Mouse (Mus musculus): ENCODE results near the gene Prr15. TPM values are rescaled to one million over a fixed set of nuclear protein-coding genes. Genes with fewer than 3 reads are reported as not detected.
A peak's percentile ranks its signal among the peaks of the same experiment; 100 is the strongest.

The Prr15 gene
- polyA plus RNA-seq, 1 experiment from 2014 or later: 14.4 TPM

DNA sequence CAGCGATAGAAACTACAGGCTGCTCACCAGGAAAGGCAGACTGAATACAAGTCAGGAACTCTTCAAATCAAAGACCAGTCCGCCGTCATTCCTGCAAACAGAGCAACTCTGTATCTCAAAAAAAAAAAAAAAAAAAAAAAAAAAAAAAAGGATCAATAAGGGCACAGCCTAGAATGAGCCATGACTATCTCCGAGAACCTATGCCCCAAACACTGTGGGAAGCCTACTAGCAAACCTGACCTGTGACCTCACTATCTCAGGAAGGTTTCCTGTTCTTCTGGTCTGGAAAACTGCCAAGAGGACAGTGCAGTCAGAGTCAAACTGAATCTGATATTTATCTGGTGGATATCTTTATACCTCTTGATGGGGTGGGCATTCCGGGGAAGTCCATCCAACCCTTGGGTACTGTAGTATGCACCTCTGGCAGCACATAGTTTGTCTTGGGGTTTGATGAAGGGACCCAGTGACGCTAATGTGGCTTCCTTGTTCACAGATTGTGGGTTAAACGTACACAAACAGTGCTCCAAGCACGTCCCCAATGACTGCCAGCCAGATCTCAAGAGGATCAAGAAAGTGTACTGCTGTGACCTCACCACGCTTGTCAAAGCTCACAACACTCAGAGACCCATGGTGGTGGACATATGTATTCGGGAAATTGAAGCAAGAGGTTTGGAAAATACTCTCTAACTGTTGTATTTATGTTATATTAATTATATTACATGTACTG, 35.7 kb upstream of the Prr15 start:
- H3K27ac ChIP-seq (ENCODE audit: low read length): no peak overlapping the region

DNA sequence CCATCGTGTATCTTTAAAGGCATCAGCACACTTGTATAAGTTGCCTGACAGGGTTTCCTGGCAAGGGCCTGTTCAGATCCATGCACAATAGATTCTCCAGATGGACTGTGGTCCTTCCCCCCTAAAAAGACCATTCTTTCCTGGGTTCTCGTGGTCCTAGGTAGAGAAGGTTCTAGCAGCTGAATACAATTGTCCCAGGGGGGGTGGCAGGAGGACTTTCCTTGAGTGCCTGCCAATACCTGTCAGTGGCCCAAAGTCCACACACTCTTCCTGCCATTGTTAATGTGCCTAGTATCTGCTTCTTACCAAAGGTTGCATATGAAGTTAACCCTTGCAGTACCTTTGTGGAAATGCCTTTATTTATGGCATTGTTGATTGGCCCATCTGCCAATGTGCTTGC, 28.4 kb upstream of the Prr15 start:
- peak overlapping the region; percentile 58 for H3K27ac ChIP-seq (ENCODE audit: low read length)
- ATAC-seq (replicated peaks; ENCODE audit: extremely low read depth, insufficient read depth, low FRiP score): peak; percentile 49; the same call in 1 of the 2 replicates
- WGBS: 63% methylated on average over 2 of the region's 2 CpGs
- H3K9ac ChIP-seq (ENCODE audit: low read length): no peak overlapping the region
- no peaks in the 10 kb centered on the region for H3K4me1 ChIP-seq (ENCODE audit: control insufficient read depth, insufficient read depth, low read length)
- H3K9me3 ChIP-seq (replicated peaks; ENCODE audit: control insufficient read depth, low read length): no peaks in the 10 kb centered on the region
- H3K4me3 ChIP-seq (ENCODE audit: low read length): no peak overlapping the region
- no peaks in the 10 kb centered on the region for H3K27me3 ChIP-seq (ENCODE audit: control insufficient read depth, insufficient read depth, low read length)
- H3K4me2 ChIP-seq (ENCODE audit: low read depth, low read length): no peak overlapping the region
- H3K36me3 ChIP-seq (ENCODE audit: control insufficient read depth, insufficient read depth): no peaks in the 10 kb centered on the region

More for the DNA sequence above, 35.7 kb upstream of the Prr15 start:
- Histone ChIP-seq H3K4me2 (ENCODE audit: low read depth, low read length) (no peak overlapping the region), H3K4me1 (ENCODE audit: control insufficient read depth, insufficient read depth, low read length) (0 out of 2 replicates have a peak, but pooled peaks cover 3% of the 10 kb centered on the region), H3K36me3 (ENCODE audit: control insufficient read depth, insufficient read depth) (no peaks in the 10 kb centered on the region), H3K4me3 (ENCODE audit: low read length) (no peak overlapping the region), H3K27me3 (ENCODE audit: control insufficient read depth, insufficient read depth, low read length) (no peaks in the 10 kb centered on the region), H3K9ac (ENCODE audit: low read length) (no peak overlapping the region), H3K9me3 (replicated peaks; ENCODE audit: control insufficient read depth, low read length) (no peaks in the 10 kb centered on the region)
- WGBS: 58% methylated on average over 10 of the region's 10 CpGs
- no peak for ATAC-seq (replicated peaks; ENCODE audit: extremely low read depth, insufficient read depth, low FRiP score)

DNA sequence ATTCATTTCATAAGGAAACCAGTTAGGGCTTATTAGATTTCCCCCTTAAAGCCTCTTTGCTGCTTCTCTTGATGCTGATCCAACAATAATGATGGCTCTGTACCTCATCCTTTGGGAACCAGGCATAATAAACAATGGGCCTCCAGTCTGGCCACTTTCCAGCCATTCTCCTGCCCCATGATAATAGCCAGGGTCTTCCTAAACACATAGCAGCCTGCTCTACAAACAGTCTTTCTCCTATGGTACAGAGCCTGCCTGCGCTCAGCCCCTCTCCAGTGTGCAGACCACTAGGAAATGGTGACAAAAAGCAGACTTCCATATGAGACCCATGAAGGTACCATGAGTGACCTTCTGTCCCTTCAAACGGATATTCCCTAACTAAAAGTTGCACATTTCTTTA, 26.2 kb upstream of the Prr15 start:
- H3K27ac ChIP-seq (ENCODE audit: low read length): peak overlapping the region; percentile 71
- no peaks in the 10 kb centered on the region for H3K4me1 ChIP-seq (ENCODE audit: control insufficient read depth, insufficient read depth, low read length)
- peak; percentile 87 for ATAC-seq (replicated peaks; ENCODE audit: extremely low read depth, insufficient read depth, low FRiP score)
- 66% methylated on average over 2 of the region's 2 CpGs for WGBS
- no peak overlapping the region for H3K4me3 ChIP-seq (ENCODE audit: low read length)
- no peaks in the 10 kb centered on the region for H3K9me3 ChIP-seq (replicated peaks; ENCODE audit: control insufficient read depth, low read length)
- H3K4me2 ChIP-seq (ENCODE audit: low read depth, low read length): no peak overlapping the region
- H3K9ac ChIP-seq (ENCODE audit: low read length): no peak overlapping the region
- no peaks in the 10 kb centered on the region for H3K27me3 ChIP-seq (ENCODE audit: control insufficient read depth, insufficient read depth, low read length)
- H3K36me3 ChIP-seq (ENCODE audit: control insufficient read depth, insufficient read depth): no peaks in the 10 kb centered on the region

DNA sequence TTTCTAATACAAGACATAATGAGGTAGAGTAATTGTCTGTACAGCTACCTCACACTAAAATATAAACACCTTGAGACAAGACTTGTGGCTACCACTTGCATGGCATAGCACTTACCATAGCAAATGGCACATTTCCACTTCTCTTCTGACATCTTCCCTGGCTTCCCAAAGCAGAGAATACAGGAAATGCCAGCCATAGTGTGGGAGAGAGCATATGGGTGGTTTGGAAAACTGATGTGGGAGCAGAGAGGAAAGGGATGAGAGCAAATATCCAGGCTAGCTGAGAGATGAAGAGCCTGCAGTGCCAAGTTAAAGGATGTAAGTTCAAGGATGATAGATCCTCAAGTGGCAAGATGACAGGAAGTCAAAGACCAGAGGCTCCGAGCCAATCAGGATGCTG, 19.9 kb upstream of the Prr15 start:
- H3K27me3 ChIP-seq (ENCODE audit: control insufficient read depth, insufficient read depth, low read length): no peaks in the 10 kb centered on the region
- no peak overlapping the region for H3K27ac ChIP-seq (ENCODE audit: low read length)
- WGBS: 68% methylated on average over 1 of the region's 1 CpGs
- no peaks in the 10 kb centered on the region for H3K36me3 ChIP-seq (ENCODE audit: control insufficient read depth, insufficient read depth)
- H3K4me2 ChIP-seq (ENCODE audit: low read depth, low read length): no peak overlapping the region
- H3K4me3 ChIP-seq (ENCODE audit: low read length): no peak overlapping the region
- no peak for ATAC-seq (replicated peaks; ENCODE audit: extremely low read depth, insufficient read depth, low FRiP score)
- no peaks in the 10 kb centered on the region for H3K4me1 ChIP-seq (ENCODE audit: control insufficient read depth, insufficient read depth, low read length)
- H3K9me3 ChIP-seq (replicated peaks; ENCODE audit: control insufficient read depth, low read length): no peaks in the 10 kb centered on the region
- no peak overlapping the region for H3K9ac ChIP-seq (ENCODE audit: low read length)

DNA sequence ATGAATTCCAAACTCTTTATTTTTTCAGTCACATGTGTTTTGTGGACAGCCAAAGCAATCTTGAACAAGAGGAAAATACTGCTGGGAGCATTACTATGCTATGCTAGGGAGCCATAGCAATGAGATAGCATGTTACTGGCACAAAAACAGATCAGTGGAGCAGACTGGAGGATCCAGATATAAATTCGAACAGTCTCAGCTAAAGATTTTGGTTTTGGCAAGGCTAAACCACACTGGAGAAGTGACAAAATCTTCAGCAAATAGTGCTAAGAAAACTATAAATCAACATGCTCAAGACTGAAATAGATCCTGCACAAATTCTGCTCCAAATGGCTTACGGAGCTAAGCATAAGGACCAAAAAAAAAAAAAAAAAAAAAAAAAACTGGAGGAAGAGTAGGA, 12.6 kb upstream of the Prr15 start:
- 77% methylated on average over 2 of the region's 2 CpGs for WGBS
- Histone ChIP-seq H3K36me3 (ENCODE audit: control insufficient read depth, insufficient read depth) (no peaks in the 10 kb centered on the region), H3K4me3 (ENCODE audit: low read length) (no peak overlapping the region), H3K4me2 (ENCODE audit: low read depth, low read length) (no peak overlapping the region), H3K27me3 (ENCODE audit: control insufficient read depth, insufficient read depth, low read length) (no peaks in the 10 kb centered on the region), H3K9me3 (replicated peaks; ENCODE audit: control insufficient read depth, low read length) (no peaks in the 10 kb centered on the region), H3K4me1 (ENCODE audit: control insufficient read depth, insufficient read depth, low read length) (no peaks in the 10 kb centered on the region), H3K27ac (ENCODE audit: low read length) (no peak overlapping the region), H3K9ac (ENCODE audit: low read length) (no peak overlapping the region)
- no peak for ATAC-seq (replicated peaks; ENCODE audit: extremely low read depth, insufficient read depth, low FRiP score)

DNA sequence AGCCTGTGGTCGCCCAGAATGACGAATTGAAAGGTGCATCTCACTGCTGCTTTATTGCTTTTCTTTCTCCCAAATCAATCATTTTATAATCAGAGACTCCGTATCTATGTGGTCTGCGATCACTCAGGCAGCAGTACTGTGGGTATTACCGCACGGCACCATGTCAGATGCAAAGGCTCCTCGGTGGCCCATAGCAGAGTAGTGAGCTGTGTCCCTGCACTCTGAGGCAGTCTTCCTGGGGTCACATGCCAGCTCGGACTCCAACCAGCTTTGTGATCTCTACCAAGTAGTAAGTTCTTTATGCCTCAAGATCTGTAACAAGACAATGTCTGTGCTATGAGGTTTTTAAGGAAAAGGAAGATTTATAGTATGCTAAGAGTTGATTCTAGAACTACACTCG, 7.0 kb upstream of the Prr15 start:
- no peaks in the 10 kb centered on the region for H3K4me1 ChIP-seq (ENCODE audit: control insufficient read depth, insufficient read depth, low read length)
- no peak overlapping the region for H3K27ac ChIP-seq (ENCODE audit: low read length)
- no peak overlapping the region for H3K4me2 ChIP-seq (ENCODE audit: low read depth, low read length)
- ATAC-seq (replicated peaks; ENCODE audit: extremely low read depth, insufficient read depth, low FRiP score): no peak
- H3K9me3 ChIP-seq (replicated peaks; ENCODE audit: control insufficient read depth, low read length): no peaks in the 10 kb centered on the region
- WGBS: 82% methylated on average over 9 of the region's 9 CpGs
- H3K4me3 ChIP-seq (ENCODE audit: low read length): no peak overlapping the region
- peaks cover 4% of the 10 kb centered on the region; the same call in 1 of the 2 replicates for H3K27me3 ChIP-seq (ENCODE audit: control insufficient read depth, insufficient read depth, low read length)
- no peaks in the 10 kb centered on the region for H3K36me3 ChIP-seq (ENCODE audit: control insufficient read depth, insufficient read depth)
- no peak overlapping the region for H3K9ac ChIP-seq (ENCODE audit: low read length)

DNA sequence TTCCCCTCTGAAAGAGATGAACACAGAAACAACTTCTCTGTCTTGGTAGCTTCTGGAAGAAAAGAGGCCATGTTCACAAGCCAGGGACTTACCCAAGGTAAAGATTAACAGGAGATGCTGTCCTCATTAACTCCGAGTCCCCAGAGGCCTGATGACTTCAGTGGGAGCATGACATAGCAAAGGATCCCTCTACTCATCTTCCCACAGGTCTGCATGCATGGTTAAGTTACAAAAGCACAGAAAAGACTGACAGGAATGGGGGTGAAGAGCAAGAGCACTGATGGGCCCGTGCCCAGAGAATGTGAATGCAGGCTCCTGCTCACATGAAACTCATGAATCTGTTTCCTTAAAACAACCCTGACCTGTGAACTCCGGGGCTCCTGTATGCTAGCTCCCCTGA, 6.4 kb upstream of the Prr15 start:
- Histone ChIP-seq H3K4me1 (ENCODE audit: control insufficient read depth, insufficient read depth, low read length) (no peaks in the 10 kb centered on the region), H3K27ac (ENCODE audit: low read length) (no peak overlapping the region), H3K9me3 (replicated peaks; ENCODE audit: control insufficient read depth, low read length) (no peaks in the 10 kb centered on the region), H3K4me2 (ENCODE audit: low read depth, low read length) (no peak overlapping the region), H3K27me3 (ENCODE audit: control insufficient read depth, insufficient read depth, low read length) (peaks cover 6% of the 10 kb centered on the region), H3K36me3 (ENCODE audit: control insufficient read depth, insufficient read depth) (no peaks in the 10 kb centered on the region), H3K9ac (ENCODE audit: low read length) (no peak overlapping the region), H3K4me3 (ENCODE audit: low read length) (no peak overlapping the region)
- 69% methylated on average over 3 of the region's 3 CpGs for WGBS
- no peak for ATAC-seq (replicated peaks; ENCODE audit: extremely low read depth, insufficient read depth, low FRiP score)

DNA sequence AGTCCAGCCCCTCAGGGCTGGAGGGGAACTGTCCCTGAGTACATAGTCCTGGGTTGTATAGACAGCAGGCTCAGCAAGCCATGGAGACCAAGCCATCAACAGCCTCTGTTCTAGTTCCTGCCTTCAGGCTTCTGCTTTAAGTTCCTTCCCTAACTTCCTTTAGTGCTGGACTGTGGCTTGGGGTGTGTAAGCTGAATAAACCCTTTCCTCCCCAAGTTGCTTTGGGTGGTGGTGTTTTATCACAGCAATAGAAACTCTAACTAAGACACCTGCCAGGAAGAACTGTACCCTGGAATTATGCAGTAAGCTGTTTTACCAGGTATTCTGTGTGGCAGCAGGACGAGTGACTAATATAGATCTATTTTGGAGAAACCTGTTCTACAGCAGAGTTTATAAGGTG, 5.4 kb upstream of the Prr15 start:
- no peak for ATAC-seq (replicated peaks; ENCODE audit: extremely low read depth, insufficient read depth, low FRiP score)
- Histone ChIP-seq H3K9me3 (replicated peaks; ENCODE audit: control insufficient read depth, low read length) (no peaks in the 10 kb centered on the region), H3K4me1 (ENCODE audit: control insufficient read depth, insufficient read depth, low read length) (no peaks in the 10 kb centered on the region), H3K4me3 (ENCODE audit: low read length) (no peak overlapping the region), H3K9ac (ENCODE audit: low read length) (no peak overlapping the region), H3K4me2 (ENCODE audit: low read depth, low read length) (no peak overlapping the region), H3K27me3 (ENCODE audit: control insufficient read depth, insufficient read depth, low read length) (peaks cover 12% of the 10 kb centered on the region), H3K36me3 (ENCODE audit: control insufficient read depth, insufficient read depth) (no peaks in the 10 kb centered on the region), H3K27ac (ENCODE audit: low read length) (no peak overlapping the region)
- WGBS: 70% methylated on average over 1 of the region's 1 CpGs

DNA sequence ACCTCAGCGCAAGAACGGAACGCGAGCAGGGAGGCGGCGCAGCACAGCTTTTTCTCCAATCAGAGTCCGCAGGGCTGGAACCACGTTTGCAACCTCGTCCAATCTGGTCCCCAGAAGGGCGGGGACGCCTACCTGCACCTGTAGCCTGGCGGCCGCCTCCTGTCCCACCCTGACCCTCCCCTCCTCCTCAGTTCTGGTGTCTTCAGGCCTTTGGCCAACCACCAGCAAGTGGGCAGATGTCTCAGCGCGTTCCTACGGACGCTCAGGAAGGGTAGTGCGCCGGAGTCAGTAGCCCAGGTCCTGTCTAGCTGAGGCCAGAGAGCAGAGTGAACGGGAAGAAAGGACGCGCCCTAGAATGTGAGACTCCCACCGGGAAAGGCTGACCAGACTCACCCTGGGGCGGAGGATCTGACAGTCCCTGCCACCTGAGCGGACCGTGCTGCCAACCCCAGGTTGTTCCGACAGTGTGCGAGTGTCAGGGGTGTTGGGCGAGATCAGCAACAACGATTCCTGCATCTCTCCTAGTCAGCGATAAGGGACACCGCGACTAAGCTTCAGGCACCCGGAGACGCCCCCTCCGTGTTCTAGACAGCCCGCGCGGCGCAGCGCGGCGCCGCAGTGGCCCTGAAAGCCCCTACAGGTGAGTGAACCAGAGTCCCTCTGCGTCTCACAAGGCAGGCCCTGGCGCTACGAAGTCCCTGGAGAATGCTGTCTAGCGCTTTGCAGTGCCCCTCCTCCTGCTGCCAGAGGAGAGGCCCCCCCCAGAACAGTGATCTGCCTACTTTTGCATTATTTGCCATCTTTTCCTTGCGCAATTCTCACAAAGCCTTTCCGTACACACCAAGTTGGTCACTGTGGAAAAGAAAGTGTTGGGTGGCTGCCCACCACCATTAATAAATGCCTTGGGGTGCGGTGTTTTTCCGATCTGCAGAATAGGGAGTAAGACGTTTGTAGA, 1.3 kb downstream of the Prr15 start:
- peak overlapping the region; percentile 99 for H3K4me2 ChIP-seq (ENCODE audit: low read depth, low read length)
- H3K36me3 ChIP-seq (ENCODE audit: control insufficient read depth, insufficient read depth): no peaks in the 10 kb centered on the region
- no peaks in the 10 kb centered on the region for H3K9me3 ChIP-seq (replicated peaks; ENCODE audit: control insufficient read depth, low read length)
- H3K4me3 ChIP-seq (ENCODE audit: low read length): peak overlapping the region; percentile 70
- ATAC-seq (replicated peaks; ENCODE audit: extremely low read depth, insufficient read depth, low FRiP score): peak; percentile 65
- H3K4me1 ChIP-seq (ENCODE audit: control insufficient read depth, insufficient read depth, low read length): peaks cover 5% of the 10 kb centered on the region; the same call in 1 of the 2 replicates
- peaks cover 19% of the 10 kb centered on the region for H3K27me3 ChIP-seq (ENCODE audit: control insufficient read depth, insufficient read depth, low read length)
- under 1% methylated on average over 53 of the region's 53 CpGs for whole genome bisulfite sequencing
- H3K9ac ChIP-seq (ENCODE audit: low read length): peak overlapping the region; percentile 78
- H3K27ac ChIP-seq (ENCODE audit: low read length): peak overlapping the region; percentile 80
